Mouse (Mus musculus) lung, adult 2 months (tissue): Measurements from ENCODE around the gene Maged2. TPM values are rescaled to one million over a fixed set of nuclear protein-coding genes. Genes with fewer than 3 reads are reported as not detected.

Experiments used
- polyA plus RNA-seq: library from polyadenylated mRNA; depleted of rRNA; stranded (reverse); fragments of >200 nt; gene quantifications from 2 replicates; pipeline ENCODE4 v1.2.3, GENCODE M21; 2012; rRNA removed

Maged2 gene
- polyA plus RNA-seq, 1 experiment = 41.1 TPM

Other genes with a start within 250 kb of the Maged2 start
- gene Pfkfb1, start 226.1 kb downstream of the Maged2 start, polyA plus RNA-seq = 3.0 and 3.7 TPM in 2 replicates
- gene Apex2, start 224.5 kb downstream of the Maged2 start, polyA plus RNA-seq = 6.5 and 7.7 TPM in 2 replicates
- 1.3 and 1.6 TPM in 2 replicates for gene Tro, start 156.8 kb downstream of the Maged2 start, polyA plus RNA-seq
- 6.8 and 9.6 TPM in 2 replicates for gene Gnl3l, start 203.0 kb upstream of the Maged2 start, polyA plus RNA-seq
- gene Fgd1, start 231.8 kb upstream of the Maged2 start, polyA plus RNA-seq = 5.7 and 7.0 TPM in 2 replicates